Mouse (Mus musculus): ENCODE data around the gene Erg28. TPM values are rescaled to one million over a fixed set of nuclear protein-coding genes. Genes with fewer than 3 reads are reported as not detected.

The Erg28 gene
- polyA plus RNA-seq, 1 experiment from 2014 or later: 111 TPM

- WGBS: 67% methylated on average over 8 of the region's 8 CpGs
- Histone ChIP-seq H3K4me1 (0 out of 2 replicates have a peak, but pooled peaks cover 3% of the 10 kb centered on the region), H3K27me3 (no peaks in the 10 kb centered on the region), H3K27ac (no peak overlapping the region), H3K4me2 (no peak overlapping the region), H3K9me3 (no peaks in the 10 kb centered on the region), H3K4me3 (no peak overlapping the region), H3K9ac (no peak overlapping the region), H3K36me3 (peaks cover 8% of the 10 kb centered on the region; the same call in 1 of the 2 replicates)
- ATAC-seq (ENCODE audit: borderline replicate concordance, extremely low read depth, low FRiP score, low TSS enrichment): no peak
Observed at GRCm38 (mm10) chr12:85850661-85851060, 26.3 kb upstream of the Erg28 start.

GRCm38 (mm10) chr12:85848164-85848958, 24.0 kb upstream of the Erg28 start:
- H3K9me3 ChIP-seq: no peaks in the 10 kb centered on the region
- H3K4me1 ChIP-seq: no peaks in the 10 kb centered on the region
- no peak overlapping the region for H3K27ac ChIP-seq
- H3K27me3 ChIP-seq: no peaks in the 10 kb centered on the region
- peaks cover 12% of the 10 kb centered on the region; the same call in 1 of the 2 replicates for H3K36me3 ChIP-seq
- H3K4me2 ChIP-seq: no peak overlapping the region
- no peak overlapping the region for H3K9ac ChIP-seq
- 63% methylated on average over 7 of the region's 7 CpGs for WGBS
- no peak for ATAC-seq (ENCODE audit: borderline replicate concordance, extremely low read depth, low FRiP score, low TSS enrichment)
- H3K4me3 ChIP-seq: no peak overlapping the region

GRCm38 (mm10) chr12:85839371-85840000, 15.1 kb upstream of the Erg28 start:
- Histone ChIP-seq H3K27me3 (no peaks in the 10 kb centered on the region), H3K9ac (no peak overlapping the region), H3K4me3 (no peak overlapping the region), H3K4me1 (no peaks in the 10 kb centered on the region), H3K27ac (no peak overlapping the region), H3K36me3 (peaks cover 11% of the 10 kb centered on the region; the same call in 1 of the 2 replicates), H3K4me2 (no peak overlapping the region), H3K9me3 (no peaks in the 10 kb centered on the region)
- 87% methylated on average over 12 of the region's 12 CpGs for WGBS
- ATAC-seq (ENCODE audit: borderline replicate concordance, extremely low read depth, low FRiP score, low TSS enrichment): no peak

GRCm38 (mm10) chr12:85837765-85838164, 13.4 kb upstream of the Erg28 start:
- Histone ChIP-seq H3K9me3 (no peaks in the 10 kb centered on the region), H3K27ac (no peak overlapping the region), H3K9ac (no peak overlapping the region), H3K27me3 (no peaks in the 10 kb centered on the region), H3K4me1 (no peaks in the 10 kb centered on the region), H3K4me2 (no peak overlapping the region), H3K4me3 (no peak overlapping the region), H3K36me3 (peaks cover 10% of the 10 kb centered on the region; the same call in 1 of the 2 replicates)
- WGBS: 80% methylated on average over 2 of the region's 2 CpGs
- no peak for ATAC-seq (ENCODE audit: borderline replicate concordance, extremely low read depth, low FRiP score, low TSS enrichment)

- H3K27me3 ChIP-seq: no peaks in the 10 kb centered on the region
- H3K4me2 ChIP-seq: no peak overlapping the region
- WGBS: 88% methylated on average over 2 of the region's 2 CpGs
- no peak overlapping the region for H3K9ac ChIP-seq
- H3K4me3 ChIP-seq: no peak overlapping the region
- no peak overlapping the region for H3K27ac ChIP-seq
- no peaks in the 10 kb centered on the region for H3K9me3 ChIP-seq
- H3K4me1 ChIP-seq: no peaks in the 10 kb centered on the region
- no peak for ATAC-seq (ENCODE audit: borderline replicate concordance, extremely low read depth, low FRiP score, low TSS enrichment)
- H3K36me3 ChIP-seq: peaks cover 16% of the 10 kb centered on the region; the same call in 1 of the 2 replicates
Observed at GRCm38 (mm10) chr12:85834543-85834942, 10.2 kb upstream of the Erg28 start.

- Histone ChIP-seq H3K36me3 (peaks cover 32% of the 10 kb centered on the region; the same call in 1 of the 2 replicates), H3K9ac (no peak overlapping the region), H3K4me1 (0 out of 2 replicates have a peak, but pooled peaks cover 4% of the 10 kb centered on the region), H3K9me3 (no peaks in the 10 kb centered on the region), H3K4me2 (no peak overlapping the region), H3K27ac (no peak overlapping the region), H3K4me3 (no peak overlapping the region), H3K27me3 (no peaks in the 10 kb centered on the region)
- 67% methylated on average over 3 of the region's 3 CpGs for WGBS
- ATAC-seq (ENCODE audit: borderline replicate concordance, extremely low read depth, low FRiP score, low TSS enrichment): no peak
Observed at GRCm38 (mm10) chr12:85830691-85831090, 6.3 kb upstream of the Erg28 start.

- Histone ChIP-seq H3K36me3 (peaks cover 31% of the 10 kb centered on the region; the same call in 1 of the 2 replicates), H3K9ac (no peak overlapping the region), H3K9me3 (no peaks in the 10 kb centered on the region), H3K4me1 (0 out of 2 replicates have a peak, but pooled peaks cover 5% of the 10 kb centered on the region), H3K4me2 (no peak overlapping the region), H3K4me3 (no peak overlapping the region), H3K27me3 (no peaks in the 10 kb centered on the region), H3K27ac (no peak overlapping the region)
- ATAC-seq (ENCODE audit: borderline replicate concordance, extremely low read depth, low FRiP score, low TSS enrichment): no peak
- WGBS: 85% methylated on average over 3 of the region's 3 CpGs
Observed at GRCm38 (mm10) chr12:85829866-85830265, 5.5 kb upstream of the Erg28 start.

GRCm38 (mm10) chr12:85828856-85829255, 4.5 kb upstream of the Erg28 start:
- H3K4me3 ChIP-seq: no peak overlapping the region
- no peak for ATAC-seq (ENCODE audit: borderline replicate concordance, extremely low read depth, low FRiP score, low TSS enrichment)

GRCm38 (mm10) chr12:85825822-85826221, 1.5 kb upstream of the Erg28 start:
- Histone ChIP-seq H3K27me3 (no peaks in the 10 kb centered on the region), H3K36me3 (peaks cover 22% of the 10 kb centered on the region; the same call in 1 of the 2 replicates), H3K4me1 (peaks cover 26% of the 10 kb centered on the region), H3K9ac (peak overlapping the region; percentile 70; the same call in 1 of the 2 replicates), H3K4me2 (peak overlapping the region; percentile 84), H3K4me3 (peak overlapping the region; percentile 91), H3K9me3 (no peaks in the 10 kb centered on the region), H3K27ac (no peak overlapping the region)
- no peak for ATAC-seq (ENCODE audit: borderline replicate concordance, extremely low read depth, low FRiP score, low TSS enrichment)
- 54% methylated on average over 2 of the region's 2 CpGs for WGBS

More at GRCm38 (mm10) chr12:85828856-85829255, 4.5 kb upstream of the Erg28 start:
- WGBS: 92% methylated on average over 3 of the region's 3 CpGs
- H3K27me3 ChIP-seq: no peaks in the 10 kb centered on the region
- no peaks in the 10 kb centered on the region for H3K9me3 ChIP-seq
- H3K36me3 ChIP-seq: peaks cover 24% of the 10 kb centered on the region; the same call in 1 of the 2 replicates
- peaks cover 7% of the 10 kb centered on the region for H3K4me1 ChIP-seq
- H3K27ac ChIP-seq: no peak overlapping the region
- H3K9ac ChIP-seq: no peak overlapping the region
- no peak overlapping the region for H3K4me2 ChIP-seq

- Histone ChIP-seq H3K36me3 (peaks cover 23% of the 10 kb centered on the region; the same call in 1 of the 2 replicates), H3K4me3 (peak overlapping the region; percentile 91), H3K27ac (peak overlapping the region; percentile 99), H3K9ac (peak overlapping the region; percentile 70), H3K9me3 (no peaks in the 10 kb centered on the region), H3K4me1 (peaks cover 26% of the 10 kb centered on the region), H3K4me2 (peak overlapping the region; percentile 84), H3K27me3 (no peaks in the 10 kb centered on the region)
- 8% methylated on average over 8 of the region's 8 CpGs for WGBS
- no peak for ATAC-seq (ENCODE audit: borderline replicate concordance, extremely low read depth, low FRiP score, low TSS enrichment)
Observed at GRCm38 (mm10) chr12:85825361-85825760, 1.0 kb upstream of the Erg28 start.

- Histone ChIP-seq H3K9ac (no peak overlapping the region), H3K4me2 (no peak overlapping the region), H3K4me1 (peaks cover 26% of the 10 kb centered on the region), H3K4me3 (no peak overlapping the region), H3K27ac (no peak overlapping the region), H3K9me3 (no peaks in the 10 kb centered on the region), H3K27me3 (no peaks in the 10 kb centered on the region), H3K36me3 (peaks cover 27% of the 10 kb centered on the region)
- WGBS: 64% methylated on average over 9 of the region's 9 CpGs
- no peak for ATAC-seq (ENCODE audit: borderline replicate concordance, extremely low read depth, low FRiP score, low TSS enrichment)
Observed at GRCm38 (mm10) chr12:85822051-85822450, 2.3 kb downstream of the Erg28 start.

GRCm38 (mm10) chr12:85813599-85813998, 10.8 kb downstream of the Erg28 start:
- Histone ChIP-seq H3K4me1 (peaks cover 7% of the 10 kb centered on the region), H3K4me2 (no peak overlapping the region), H3K9me3 (no peaks in the 10 kb centered on the region), H3K9ac (no peak overlapping the region), H3K36me3 (peaks cover 49% of the 10 kb centered on the region), H3K27me3 (no peaks in the 10 kb centered on the region), H3K4me3 (no peak overlapping the region), H3K27ac (0 out of 2 replicates have a peak overlapping the region, but pooled peaks have one; percentile 10)
- 26% methylated on average over 2 of the region's 2 CpGs for WGBS
- peak; percentile 39; the same call in 1 of the 2 replicates for ATAC-seq (ENCODE audit: borderline replicate concordance, extremely low read depth, low FRiP score, low TSS enrichment)

Measured in lung, embryonic 15.5 days (tissue).